Mouse (Mus musculus): Measurements from ENCODE around the gene Moxd1. TPM values are rescaled to one million over a fixed set of nuclear protein-coding genes. Genes with fewer than 3 reads are reported as not detected.
A peak's percentile ranks its signal among the peaks of the same experiment; 100 is the strongest.

The Moxd1 gene
- polyA plus RNA-seq, 1 experiment from 2014 or later: 2.3 TPM

DNA sequence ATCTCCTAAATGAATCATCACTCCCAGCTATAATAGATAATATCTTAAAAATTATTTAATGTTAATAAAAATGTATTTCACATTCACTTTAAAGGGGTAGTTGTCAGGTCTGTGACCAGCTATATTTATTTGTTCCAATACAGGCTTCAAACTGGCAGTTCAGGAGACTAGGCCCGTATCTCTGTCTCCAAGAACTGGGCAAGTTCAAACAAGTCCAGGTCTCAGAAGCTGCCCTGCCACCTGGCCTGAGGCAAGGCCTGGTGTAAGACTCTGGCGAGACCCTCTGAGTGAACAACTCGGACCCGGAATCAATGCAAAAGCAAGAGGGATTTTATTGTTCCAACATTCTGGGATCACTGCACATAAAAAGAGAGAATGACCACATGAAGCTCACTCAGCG, 10.0 kb upstream of the Moxd1 start:
- H3K9ac ChIP-seq (replicated peaks; ENCODE audit: low read depth): no peak overlapping the region
- no peaks in the 10 kb centered on the region for H3K27me3 ChIP-seq (replicated peaks; ENCODE audit: insufficient read depth, low read length)
- H3K27ac ChIP-seq (ENCODE audit: low read length): no peak overlapping the region
- 84% methylated on average over 5 of the region's 5 CpGs for WGBS
- ATAC-seq (no peak), DNase-seq (ENCODE audit: low spot score) (no peak)
- no peak overlapping the region for H3K4me2 ChIP-seq (replicated peaks; ENCODE audit: low read depth, low read length)
- no peak overlapping the region for H3K4me3 ChIP-seq (ENCODE audit: low read depth, low read length)
- no peaks in the 10 kb centered on the region for H3K4me1 ChIP-seq (ENCODE audit: insufficient read depth, low read depth, low read length)
- TF ChIP-seq CTCF (IDR thresholded peaks at IDR 0.05) (no peak), EP300 (IDR thresholded peaks at IDR 0.05) (no peak)
- H3K36me3 ChIP-seq (ENCODE audit: insufficient read depth, low read length): no peaks in the 10 kb centered on the region
- H3K9me3 ChIP-seq (ENCODE audit: low read length): no peaks in the 10 kb centered on the region

DNA sequence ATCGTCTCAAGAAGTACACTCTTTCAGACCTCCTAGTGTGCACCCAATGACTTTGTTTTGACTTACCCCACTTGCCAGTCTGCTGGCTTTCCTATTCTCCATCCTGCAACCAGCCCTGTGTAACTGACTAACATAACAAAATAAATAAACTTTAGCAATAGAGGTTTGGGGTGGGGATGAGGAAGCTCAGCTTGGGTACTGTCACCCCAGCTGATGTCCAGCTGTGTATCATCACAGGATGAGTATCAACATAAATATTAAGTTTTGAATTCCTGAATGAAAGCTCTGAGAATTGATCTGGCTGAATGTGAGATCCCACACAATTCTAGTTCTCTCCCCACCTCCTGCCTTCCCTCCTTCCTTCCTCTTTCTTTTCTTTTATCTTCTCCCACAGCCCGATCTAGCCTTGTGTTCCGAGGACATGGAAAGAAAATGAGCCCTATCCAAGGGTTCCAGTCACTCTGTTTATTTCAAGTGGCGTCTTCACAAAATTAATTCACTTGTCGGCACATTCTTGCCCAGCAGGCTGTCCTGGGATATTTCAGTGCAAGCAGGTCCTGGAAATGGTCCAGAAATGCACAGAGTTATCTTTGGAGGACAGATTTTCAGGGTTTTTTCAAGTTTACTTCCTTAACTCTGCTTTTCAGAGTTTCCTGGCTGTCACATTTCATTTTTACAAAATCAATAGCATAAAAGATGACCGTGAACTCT, 5.6 kb upstream of the Moxd1 start:
- Histone ChIP-seq H3K4me2 (replicated peaks; ENCODE audit: low read depth, low read length) (no peak overlapping the region), H3K36me3 (ENCODE audit: insufficient read depth, low read length) (no peaks in the 10 kb centered on the region), H3K9ac (replicated peaks; ENCODE audit: low read depth) (no peak overlapping the region), H3K4me1 (ENCODE audit: insufficient read depth, low read depth, low read length) (no peaks in the 10 kb centered on the region), H3K27me3 (replicated peaks; ENCODE audit: insufficient read depth, low read length) (no peaks in the 10 kb centered on the region), H3K4me3 (ENCODE audit: low read depth, low read length) (no peak overlapping the region), H3K9me3 (ENCODE audit: low read length) (no peaks in the 10 kb centered on the region), H3K27ac (ENCODE audit: low read length) (no peak overlapping the region)
- DNase-seq (ENCODE audit: low spot score): peak; percentile 12
- TF ChIP-seq CTCF (IDR thresholded peaks at IDR 0.05) (no peak), EP300 (IDR thresholded peaks at IDR 0.05) (no peak)
- no peak for ATAC-seq
- 21% methylated on average over 6 of the region's 6 CpGs for WGBS

- no peak for TF ChIP-seq CTCF (IDR thresholded peaks at IDR 0.05)
- no peak for TF ChIP-seq EP300 (IDR thresholded peaks at IDR 0.05)
- Histone ChIP-seq H3K9me3 (ENCODE audit: low read length) (no peaks in the 10 kb centered on the region), H3K4me1 (ENCODE audit: insufficient read depth, low read depth, low read length) (peaks cover 5% of the 10 kb centered on the region; the same call in 1 of the 2 replicates), H3K4me3 (ENCODE audit: low read depth, low read length) (no peak overlapping the region), H3K27ac (ENCODE audit: low read length) (no peak overlapping the region), H3K27me3 (replicated peaks; ENCODE audit: insufficient read depth, low read length) (peaks cover 3% of the 10 kb centered on the region; the same call in 1 of the 2 replicates), H3K4me2 (replicated peaks; ENCODE audit: low read depth, low read length) (no peak overlapping the region), H3K9ac (replicated peaks; ENCODE audit: low read depth) (no peak overlapping the region), H3K36me3 (ENCODE audit: insufficient read depth, low read length) (no peaks in the 10 kb centered on the region)
- DNase-seq (ENCODE audit: low spot score): no peak
- no peak for ATAC-seq
- 56% methylated on average over 5 of the region's 5 CpGs for WGBS
Measured at GRCm38 (mm10) chr10:24220931-24221330, 2.4 kb upstream of the Moxd1 start.

GRCm38 (mm10) chr10:24222911-24223310, 406 bp upstream of the Moxd1 start:
- Histone ChIP-seq H3K4me2 (replicated peaks; ENCODE audit: low read depth, low read length) (peak overlapping the region; percentile 70), H3K9ac (replicated peaks; ENCODE audit: low read depth) (no peak overlapping the region), H3K36me3 (ENCODE audit: insufficient read depth, low read length) (no peaks in the 10 kb centered on the region), H3K4me1 (ENCODE audit: insufficient read depth, low read depth, low read length) (peaks cover 5% of the 10 kb centered on the region; the same call in 1 of the 2 replicates), H3K9me3 (ENCODE audit: low read length) (no peaks in the 10 kb centered on the region), H3K27me3 (replicated peaks; ENCODE audit: insufficient read depth, low read length) (peaks cover 3% of the 10 kb centered on the region; the same call in 1 of the 2 replicates), H3K4me3 (ENCODE audit: low read depth, low read length) (peak overlapping the region; percentile 38), H3K27ac (ENCODE audit: low read length) (no peak overlapping the region)
- no peak for DNase-seq (ENCODE audit: low spot score)
- TF ChIP-seq EP300 (IDR thresholded peaks at IDR 0.05) (no peak), CTCF (IDR thresholded peaks at IDR 0.05) (no peak)
- ATAC-seq: no peak
- 18% methylated on average over 6 of the region's 6 CpGs for WGBS

DNA sequence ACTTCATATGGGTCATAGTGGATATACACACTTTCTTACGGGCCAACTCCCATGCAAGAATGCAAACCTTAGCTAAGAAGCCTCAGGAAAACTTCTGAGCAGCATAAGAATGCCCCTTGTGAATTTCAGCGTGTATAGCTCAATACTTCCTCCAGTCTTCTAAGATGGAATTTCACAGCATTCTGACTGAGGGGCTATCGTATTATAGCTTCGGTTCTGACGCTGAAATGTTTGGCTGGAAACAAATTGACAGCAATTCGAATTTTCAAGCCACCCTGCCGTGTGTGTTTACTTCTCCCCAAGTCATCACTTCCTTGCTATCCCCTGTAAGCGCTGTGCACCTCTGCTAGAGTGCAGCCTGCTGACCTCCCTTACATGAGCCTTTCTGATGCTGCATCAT, 1.3 kb downstream of the Moxd1 start:
- DNase-seq (ENCODE audit: low spot score) (no peak), ATAC-seq (no peak)
- Histone ChIP-seq H3K9me3 (ENCODE audit: low read length) (no peaks in the 10 kb centered on the region), H3K36me3 (ENCODE audit: insufficient read depth, low read length) (no peaks in the 10 kb centered on the region), H3K27me3 (replicated peaks; ENCODE audit: insufficient read depth, low read length) (peaks cover 3% of the 10 kb centered on the region; the same call in 1 of the 2 replicates), H3K27ac (ENCODE audit: low read length) (no peak overlapping the region), H3K9ac (replicated peaks; ENCODE audit: low read depth) (no peak overlapping the region), H3K4me2 (replicated peaks; ENCODE audit: low read depth, low read length) (no peak overlapping the region), H3K4me3 (ENCODE audit: low read depth, low read length) (no peak overlapping the region), H3K4me1 (ENCODE audit: insufficient read depth, low read depth, low read length) (peaks cover 5% of the 10 kb centered on the region; the same call in 1 of the 2 replicates)
- WGBS: 22% methylated on average over 8 of the region's 8 CpGs
- TF ChIP-seq EP300 (IDR thresholded peaks at IDR 0.05) (no peak), CTCF (IDR thresholded peaks at IDR 0.05) (no peak)

DNA sequence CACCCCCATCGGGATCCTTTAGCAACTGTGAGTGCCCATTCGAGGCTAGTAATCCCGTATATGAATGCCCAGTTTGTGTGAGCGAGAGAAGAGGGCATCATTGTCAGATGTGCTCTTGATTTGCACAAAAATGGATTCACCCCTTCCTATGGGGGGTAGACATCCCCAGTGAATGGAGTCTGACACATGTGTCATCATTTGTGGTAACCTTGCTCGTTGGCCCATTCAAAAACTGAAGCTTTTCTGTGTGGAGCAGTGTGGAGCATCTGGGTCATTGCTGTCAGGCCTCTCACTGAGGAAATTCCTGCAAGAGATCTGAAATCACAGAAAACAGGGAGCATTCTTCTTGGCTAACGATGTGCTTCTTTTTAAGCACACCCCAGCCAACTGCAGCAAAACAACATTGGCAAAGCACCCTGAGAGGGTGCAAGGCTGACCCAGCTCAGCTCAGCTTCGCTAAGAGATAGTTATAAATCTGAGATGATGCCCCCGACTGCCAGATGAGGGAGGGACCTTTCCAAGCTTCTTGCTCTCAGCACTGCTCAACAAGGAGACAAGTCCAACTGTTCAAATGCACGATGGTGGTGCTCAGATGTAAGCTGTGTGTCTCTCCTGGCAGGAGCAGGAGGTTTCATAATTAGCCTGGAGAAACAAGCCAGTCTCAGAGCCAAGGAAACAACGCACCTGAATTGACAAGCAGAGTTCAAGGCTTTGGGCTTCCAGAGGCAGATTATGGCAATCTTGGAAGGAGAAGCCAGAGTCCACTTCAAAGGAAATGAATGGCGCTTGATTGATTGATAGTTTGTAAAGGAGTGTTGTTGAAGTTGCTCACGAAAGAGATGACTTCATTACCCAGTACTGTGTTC, 5.2 kb downstream of the Moxd1 start:
- H3K9ac ChIP-seq (replicated peaks; ENCODE audit: low read depth): no peak overlapping the region
- TF ChIP-seq CTCF (IDR thresholded peaks at IDR 0.05) (no peak), EP300 (IDR thresholded peaks at IDR 0.05) (no peak)
- H3K27me3 ChIP-seq (replicated peaks; ENCODE audit: insufficient read depth, low read length): no peaks in the 10 kb centered on the region
- no peaks in the 10 kb centered on the region for H3K36me3 ChIP-seq (ENCODE audit: insufficient read depth, low read length)
- H3K4me2 ChIP-seq (replicated peaks; ENCODE audit: low read depth, low read length): no peak overlapping the region
- no peak for ATAC-seq
- DNase-seq (ENCODE audit: low spot score): no peak
- no peaks in the 10 kb centered on the region for H3K9me3 ChIP-seq (ENCODE audit: low read length)
- WGBS: 63% methylated on average over 12 of the region's 12 CpGs
- H3K27ac ChIP-seq (ENCODE audit: low read length): no peak overlapping the region
- H3K4me1 ChIP-seq (ENCODE audit: insufficient read depth, low read depth, low read length): peaks cover 2% of the 10 kb centered on the region; the same call in 1 of the 2 replicates
- H3K4me3 ChIP-seq (ENCODE audit: low read depth, low read length): no peak overlapping the region

All from lung, postnatal 0 days (tissue).